Comparison of ENCODE assay signal across 8 mouse cellular contexts in genomic region chr1:189012846-189013586, GRCm38 (mm10). TPM values are rescaled to one million over a fixed set of nuclear protein-coding genes. Genes with fewer than 3 reads are reported as not detected.
DNase-seq lines count a peak whose midpoint lies in the region; ATAC-seq lines count a peak whose summit lies in the region.

No protein-coding gene starts in this region.

- H3K4me2 ChIP-seq in heart, embryonic 16.5 days (ENCODE audit: low read depth, low read length), result peak overlapping the region; percentile 48
- peak overlapping the region; percentile 42 for H3K4me2 ChIP-seq in embryonic facial prominence, embryonic 12.5 days (replicated peaks)

- no peaks in the 10 kb centered on the region for H3K27me3 ChIP-seq in heart, embryonic 16.5 days (ENCODE audit: control insufficient read depth, insufficient read depth, low read length)
- H3K27me3 ChIP-seq in embryonic facial prominence, embryonic 12.5 days, result peaks cover 3% of the 10 kb centered on the region; the same call in 1 of the 2 replicates

- no peaks in the 10 kb centered on the region for H3K9me3 ChIP-seq in heart, embryonic 16.5 days (replicated peaks; ENCODE audit: control insufficient read depth, low read length)
- H3K9me3 ChIP-seq in embryonic facial prominence, embryonic 12.5 days, result no peaks in the 10 kb centered on the region

- H3K4me1 ChIP-seq in heart, embryonic 16.5 days (ENCODE audit: control insufficient read depth, insufficient read depth, low read length), result peaks cover 12% of the 10 kb centered on the region
- H3K4me1 ChIP-seq in embryonic facial prominence, embryonic 12.5 days, result peaks cover 21% of the 10 kb centered on the region

- 5% methylated on average over 16 of the region's 16 CpGs for WGBS in heart, embryonic 16.5 days
- 4% methylated on average over 16 of the region's 16 CpGs for WGBS in embryonic facial prominence, embryonic 12.5 days

- peak overlapping the region; percentile 22 for H3K4me3 ChIP-seq in heart, embryonic 16.5 days (ENCODE audit: low read length)
- H3K4me3 ChIP-seq in embryonic facial prominence, embryonic 12.5 days, result peak overlapping the region; percentile 2

- no peak overlapping the region for H3K9ac ChIP-seq in heart, embryonic 16.5 days (ENCODE audit: low read length)
- no peak overlapping the region for H3K9ac ChIP-seq in embryonic facial prominence, embryonic 12.5 days

- no peaks in the 10 kb centered on the region for H3K36me3 ChIP-seq in heart, embryonic 16.5 days (ENCODE audit: control insufficient read depth, insufficient read depth)
- H3K36me3 ChIP-seq in embryonic facial prominence, embryonic 12.5 days, result no peaks in the 10 kb centered on the region

- no peak for ATAC-seq in heart, embryonic 16.5 days (replicated peaks; ENCODE audit: extremely low read depth, insufficient read depth, low FRiP score)
- ATAC-seq in embryonic facial prominence, embryonic 12.5 days (ENCODE audit: insufficient number of reproducible peaks, insufficient read depth, low FRiP score, low TSS enrichment), result no peak
- ATAC-seq in megakaryocyte progenitor cell, adult 5-6 weeks (replicated peaks; ENCODE audit: poor library complexity), result peak; percentile 57

- no peak overlapping the region for H3K27ac ChIP-seq in heart, embryonic 16.5 days (ENCODE audit: low read length)
- no peak overlapping the region for H3K27ac ChIP-seq in embryonic facial prominence, embryonic 12.5 days

- no peak for DNase-seq in heart, adult 8-10 months (ENCODE audit: low spot score)
- peak; percentile 32 for DNase-seq in kidney, postnatal 10 days
- DNase-seq in layer of hippocampus, postnatal 10 days (ENCODE audit: low spot score in 2 of 2), result no peak
- DNase-seq in frontal cortex, postnatal 36 days (ENCODE audit: low spot score in 2 of 2), result no peak
- no peak for DNase-seq in left cerebral cortex, adult 11 months (ENCODE audit: low spot score)

RNA-seq across cellular contexts. Expression of gene Kctd3, which starts 5.4 kb away (rescaled TPM):
- 19.1 and 23.0 TPM in 2 replicates for polyA plus RNA-seq in heart, embryonic 16.5 days (2015; fragmentation: Nextera tagmentation; extraction: Ambion mirVana)
- 10 to 100 TPM; 10.9 to 15.4 (median 13.6) TPM for total RNA-seq in heart, adult 8-10 months (2022)
- 42.3 and 42.4 TPM in 2 replicates for polyA plus RNA-seq in embryonic facial prominence, embryonic 12.5 days (2016; fragmentation: Nextera tagmentation; extraction: Ambion mirVana)
- total RNA-seq in megakaryocyte progenitor cell, adult 5-6 weeks (2015), result 9.7 and 11.1 TPM in 2 replicates
- 13.6 and 17.8 TPM in 2 replicates for total RNA-seq in megakaryocyte progenitor cell, adult 5-6 weeks (2017)
- total RNA-seq in layer of hippocampus, postnatal 10 days (2021), result 100 to 1,000 TPM; 104 to 113 TPM

Comparison
In these comparisons a context has a peak if more than half of its experiments do, and no peak if none do; other contexts are left out.
1. RNA of gene Kctd3, which starts 5.4 kb away (total RNA-seq): 104 to 113 TPM in layer of hippocampus, postnatal 10 days; 10.9 to 15.4 TPM in heart, adult 8-10 months and 9.7 to 17.8 TPM in megakaryocyte progenitor cell, adult 5-6 weeks; every median in the first group is over 4 times any median in the second.